Mouse (Mus musculus): ENCODE results near the gene Olfr531.

Olfr531 gene

GRCm38 (mm10) chr7:140402818-140403217 is at the start of gene Olfr531:
Gene Olfr531, minus strand, starts transcription at chr7:140402918.
- DNase-seq (ENCODE audit: low spot score in 2 of 2) = no peak

GRCm38 (mm10) chr7:140443141-140443540 is 40.4 kb upstream of the Olfr531 start:
- DNase-seq (ENCODE audit: low spot score in 2 of 2) = no peak

GRCm38 (mm10) chr7:140421539-140421938 is 18.8 kb upstream of the Olfr531 start, which contains the start of gene Olfr532:
Gene Olfr532, minus strand, starts transcription at chr7:140421639.
- no peak for DNase-seq (ENCODE audit: low spot score in 2 of 2)

DNA sequence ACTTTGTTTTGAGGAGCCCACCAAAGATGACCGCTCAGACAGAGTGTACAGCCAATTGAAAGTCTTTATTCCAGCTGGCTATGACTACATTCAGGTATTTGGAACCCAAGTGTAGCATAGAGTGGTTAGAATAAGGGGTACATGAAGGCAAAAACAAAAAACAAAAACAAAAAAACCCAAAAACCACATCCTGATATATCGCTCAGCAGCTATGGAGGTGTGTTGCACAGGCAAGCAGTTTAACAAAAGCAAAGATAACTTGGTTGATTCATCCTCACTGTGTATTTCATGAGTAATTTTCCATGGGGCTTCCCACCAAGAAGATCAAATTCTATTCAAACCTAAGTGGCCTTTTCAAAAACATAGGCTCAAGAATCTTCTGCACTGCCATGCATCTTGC is 25.8 kb downstream of the Olfr531 start:
- no peak for DNase-seq (ENCODE audit: low spot score in 2 of 2)

DNA sequence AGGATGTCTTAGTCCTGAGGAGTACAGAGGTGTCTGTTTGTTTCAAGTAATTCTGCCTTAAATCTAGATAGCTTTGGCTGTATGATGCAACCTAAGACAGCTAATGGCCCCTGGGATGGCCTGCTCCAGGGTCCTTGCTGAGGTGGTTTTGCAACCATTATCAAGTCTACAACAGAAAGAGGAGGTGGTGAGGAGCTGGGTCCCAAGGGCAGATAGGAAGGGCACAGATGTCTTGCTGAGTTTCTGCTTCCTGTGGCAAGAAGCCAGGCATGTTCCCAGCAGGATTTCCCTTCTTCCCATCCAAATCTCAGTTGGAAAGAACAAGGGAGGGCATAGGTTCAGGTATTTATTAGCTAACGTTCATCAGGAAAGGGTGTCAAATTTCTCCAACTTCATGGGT is 26.5 kb downstream of the Olfr531 start, which contains the start of gene Olfr530:
Gene Olfr530 (minus strand): TSS at position 101 of the 400 bp plus-strand sequence.
- DNase-seq (ENCODE audit: low spot score in 2 of 2) = no peak

DNA sequence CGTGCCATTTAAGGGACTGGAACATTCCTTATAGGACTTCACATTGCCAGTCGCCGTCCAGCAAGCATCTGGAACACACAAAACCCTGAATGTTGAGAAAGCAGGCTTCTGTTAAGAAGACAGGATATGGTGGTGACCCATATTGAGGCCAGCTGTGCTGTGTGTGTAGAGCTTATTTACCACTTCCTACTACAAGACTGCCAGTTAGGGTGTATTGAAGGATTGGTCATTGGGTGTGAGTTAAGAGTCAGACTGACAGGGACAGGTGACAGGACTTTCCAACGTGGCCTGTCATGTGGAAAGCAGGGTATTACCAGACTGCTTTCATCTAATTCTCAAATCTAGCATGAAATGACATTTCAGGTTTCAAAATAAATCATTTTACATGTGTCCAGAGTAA is 28.4 kb downstream of the Olfr531 start:
- no peak for DNase-seq (ENCODE audit: low spot score in 2 of 2)

DNA sequence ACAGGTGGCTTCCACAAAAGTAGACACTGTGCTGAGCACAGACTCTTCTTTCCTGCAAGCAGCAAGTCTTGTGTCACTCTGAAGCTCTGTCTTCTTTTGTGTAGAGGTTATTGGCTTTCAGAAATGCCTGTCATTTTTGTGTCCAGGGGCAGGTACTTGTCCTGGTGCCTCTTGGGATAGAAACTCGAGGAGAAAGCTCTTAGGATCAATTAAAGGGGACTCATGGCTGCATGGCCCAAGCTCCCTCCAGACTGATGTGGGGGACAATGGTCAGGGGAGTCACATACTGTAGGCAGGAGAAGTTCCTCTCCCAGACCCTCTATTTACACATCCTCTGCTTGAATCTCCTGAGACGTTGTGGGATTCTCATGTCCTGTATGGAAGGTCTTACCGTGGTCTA is 41.1 kb downstream of the Olfr531 start, which contains the start of gene Olfr60:
Gene Olfr60 (minus strand): TSS at position 101 of the 400 bp plus-strand sequence.
- no peak for DNase-seq (ENCODE audit: low spot score in 2 of 2)
